Mouse (Mus musculus) spleen, adult 18-20 months (tissue): ENCODE results near the gene Fxr2.
A peak's percentile ranks its signal among the peaks of the same experiment; 100 is the strongest.

Experiments
- DNase-seq, 2 experiments: peaks; one replicate each; pipeline ENCODE4 v3.0.0; 2022; ENCODE audit warnings: mixed read lengths in 2 of 2

Gene Fxr2

GRCm38 (mm10) chr11:69632284-69633089 is at the start of gene Fxr2:
Gene Fxr2 (plus strand): TSS chr11:69632990.
- DNase-seq = peak; percentile 100

GRCm38 (mm10) chr11:69584008-69584407 is 48.8 kb upstream of the Fxr2 start:
- no peak for DNase-seq

DNA sequence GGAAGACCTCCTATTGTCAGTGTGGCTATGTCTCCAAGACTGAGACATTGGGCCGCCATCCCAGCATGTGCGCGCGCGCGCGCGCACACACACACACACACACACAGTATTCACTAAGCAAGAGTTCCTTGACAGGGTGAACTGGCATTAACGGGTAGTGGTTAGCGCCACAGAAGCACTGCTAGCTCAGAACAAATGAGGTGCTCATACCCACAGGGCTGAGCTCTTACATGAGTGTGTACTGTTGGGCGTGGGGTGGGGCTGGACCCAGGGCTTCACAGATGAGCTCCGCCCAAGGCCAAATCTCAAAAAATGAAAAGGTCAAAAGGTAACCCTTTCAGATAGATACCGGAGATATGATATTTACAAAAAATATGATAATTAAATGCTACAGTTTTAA is 47.9 kb upstream of the Fxr2 start:
- no peak for DNase-seq

- no peak for DNase-seq
Observed at GRCm38 (mm10) chr11:69585718-69586325, 47.0 kb upstream of the Fxr2 start.

DNA sequence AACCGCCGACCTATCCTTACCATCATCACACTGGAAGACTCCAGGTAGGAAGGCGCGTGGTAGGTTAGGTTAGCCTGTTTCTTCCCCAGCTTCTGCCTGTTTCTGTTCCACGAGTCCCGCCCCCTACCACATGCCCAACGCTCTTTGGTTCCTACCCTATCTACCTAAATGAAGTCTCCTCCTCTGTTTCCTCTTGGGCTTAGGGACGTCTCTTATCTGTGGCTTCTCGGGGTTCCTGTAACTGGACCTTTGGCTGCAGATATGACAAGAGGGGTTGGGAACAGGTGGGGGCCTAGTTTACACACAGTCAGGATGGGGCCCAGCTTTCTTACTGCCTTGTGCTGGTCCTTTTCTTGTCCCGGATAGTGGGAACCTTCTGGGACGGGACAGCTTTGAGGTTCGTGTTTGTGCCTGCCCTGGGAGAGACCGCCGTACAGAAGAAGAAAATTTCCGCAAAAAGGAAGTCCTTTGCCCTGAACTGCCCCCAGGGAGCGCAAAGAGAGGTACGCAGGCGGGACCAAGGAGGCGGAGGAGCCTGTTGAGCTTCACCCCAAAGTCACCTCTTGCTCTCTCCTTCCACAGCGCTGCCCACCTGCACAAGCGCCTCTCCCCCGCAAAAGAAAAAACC is 43.5 kb upstream of the Fxr2 start:
- no peak for DNase-seq

DNA sequence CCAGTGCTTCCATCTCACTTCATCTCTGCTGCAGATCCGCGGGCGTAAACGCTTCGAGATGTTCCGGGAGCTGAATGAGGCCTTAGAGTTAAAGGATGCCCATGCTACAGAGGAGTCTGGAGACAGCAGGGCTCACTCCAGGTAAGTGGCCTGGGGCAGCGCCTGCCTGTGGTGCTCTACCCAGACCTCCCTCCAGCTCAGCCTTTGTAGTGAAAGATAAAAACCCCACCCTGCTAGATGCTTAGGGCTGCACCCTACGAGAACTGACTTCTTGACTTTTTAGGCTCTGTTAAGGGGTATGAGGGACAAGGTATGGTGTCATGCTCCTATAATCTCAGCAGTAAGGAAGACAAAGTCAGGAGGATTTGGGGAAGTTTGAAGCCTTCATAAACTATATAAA is 42.2 kb upstream of the Fxr2 start:
- no peak for DNase-seq

DNA sequence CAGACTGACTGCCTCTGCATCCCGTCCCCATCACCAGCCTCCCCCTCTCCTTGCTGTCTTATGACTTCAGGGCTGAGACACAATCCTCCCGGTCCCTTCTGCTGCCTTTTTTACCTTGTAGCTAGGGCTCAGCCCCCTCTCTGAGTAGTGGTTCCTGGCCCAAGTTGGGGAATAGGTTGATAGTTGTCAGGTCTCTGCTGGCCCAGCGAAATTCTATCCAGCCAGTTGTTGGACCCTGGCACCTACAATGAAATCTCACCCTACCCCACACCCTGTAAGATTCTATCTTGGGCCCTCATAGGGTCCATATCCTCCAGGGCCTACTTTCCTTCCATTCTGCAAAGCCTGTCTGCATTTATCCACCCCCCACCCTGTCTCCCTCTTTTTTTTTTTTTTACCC is 41.4 kb upstream of the Fxr2 start:
- no peak for DNase-seq

- no peak for DNase-seq
Observed at GRCm38 (mm10) chr11:69591899-69592637, 40.7 kb upstream of the Fxr2 start.

DNA sequence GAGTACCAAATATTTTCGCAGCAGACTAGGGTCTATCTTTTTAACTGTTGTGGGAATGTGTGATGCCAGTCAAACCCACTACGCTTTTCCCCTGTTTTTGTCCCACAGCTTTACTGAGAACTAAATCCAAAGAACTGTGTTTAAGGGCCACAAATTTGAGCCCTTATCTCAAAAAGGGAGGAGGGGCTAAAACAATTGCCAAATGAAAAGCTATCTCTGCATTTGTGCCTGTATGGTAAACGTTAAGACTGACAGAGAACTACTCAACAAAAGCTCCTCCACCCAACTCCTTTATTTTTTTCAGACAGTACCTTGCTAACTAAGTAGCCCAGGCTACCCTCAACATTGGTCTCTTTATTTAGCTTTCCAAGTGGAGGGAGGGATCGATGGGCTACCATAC is 40.0 kb upstream of the Fxr2 start:
- DNase-seq = no peak

DNA sequence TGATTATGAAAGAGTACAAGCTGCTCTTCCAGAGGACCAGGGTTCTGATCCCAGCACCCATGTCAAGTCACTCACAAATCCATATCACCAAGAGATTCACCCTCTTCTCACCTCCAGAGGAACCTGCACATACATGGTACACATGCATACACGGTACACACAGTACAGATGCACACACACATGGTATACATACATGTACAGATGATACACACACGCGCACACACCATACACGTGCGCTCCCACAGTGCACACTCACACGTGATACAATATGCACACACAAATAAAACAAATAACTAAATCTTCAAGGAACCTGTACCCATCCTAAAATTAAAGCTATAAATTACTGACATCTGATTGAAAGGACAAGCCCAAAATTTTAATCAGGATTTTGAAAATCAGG is 37.9 kb upstream of the Fxr2 start:
- no peak for DNase-seq

DNA sequence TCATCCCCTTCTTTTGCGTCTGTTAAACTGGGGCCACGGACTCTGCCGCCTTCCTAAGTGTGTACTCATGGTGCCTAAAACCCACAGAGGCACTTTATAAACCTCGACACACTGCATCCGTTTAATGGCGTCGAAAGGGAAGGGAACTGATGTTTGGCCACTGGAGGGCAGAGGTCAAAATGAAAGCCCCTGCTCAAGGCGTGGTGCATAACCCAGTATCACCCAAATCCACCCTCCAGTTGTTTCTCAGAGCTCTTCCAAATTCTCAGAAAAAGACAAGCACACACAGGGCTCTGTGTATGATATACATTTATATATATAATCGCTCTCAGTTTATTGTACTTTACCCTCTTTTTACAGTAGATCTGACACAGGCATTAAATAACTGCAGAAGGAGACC is 33.4 kb upstream of the Fxr2 start:
- DNase-seq = no peak

DNA sequence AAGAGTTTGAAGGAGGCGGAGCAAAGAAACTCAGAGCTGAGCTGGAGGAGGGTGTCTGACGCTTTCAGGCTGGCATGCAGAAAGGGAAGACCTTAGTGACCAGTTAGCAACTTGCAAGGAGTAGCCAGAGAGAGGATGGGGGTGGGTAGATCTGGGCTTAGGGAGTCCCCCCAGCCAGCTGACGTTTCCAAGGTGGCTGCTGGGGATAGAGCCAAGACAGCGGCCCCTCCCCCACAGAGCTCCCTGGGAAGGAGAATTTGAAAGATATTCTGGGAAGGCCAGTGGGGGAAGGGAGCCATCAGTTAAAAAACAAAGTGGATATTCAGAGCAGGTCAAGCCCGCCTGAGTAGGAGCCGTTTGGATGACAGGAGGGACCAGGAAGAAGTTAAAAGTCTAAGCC is 32.7 kb upstream of the Fxr2 start:
- no peak for DNase-seq

DNA sequence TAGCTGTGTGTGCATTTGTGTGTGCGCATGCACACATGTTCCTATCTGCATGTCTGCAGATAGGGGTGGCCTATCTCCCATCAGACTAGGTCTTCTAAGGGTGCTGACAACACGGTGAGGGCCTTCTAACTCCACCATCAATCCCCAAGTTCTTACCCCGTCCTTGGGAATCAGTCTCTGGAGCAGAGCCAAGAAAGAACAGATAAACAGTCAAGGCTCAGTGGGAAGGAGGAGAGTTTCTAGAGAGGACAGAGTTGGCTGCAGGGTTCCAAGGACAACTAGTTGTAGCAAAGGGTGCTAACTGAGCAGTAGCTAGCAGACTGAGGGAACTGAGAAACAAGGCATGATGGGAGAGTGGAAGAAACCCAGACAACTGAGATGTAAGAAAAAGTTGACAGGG is 31.0 kb upstream of the Fxr2 start:
- no peak for DNase-seq

DNA sequence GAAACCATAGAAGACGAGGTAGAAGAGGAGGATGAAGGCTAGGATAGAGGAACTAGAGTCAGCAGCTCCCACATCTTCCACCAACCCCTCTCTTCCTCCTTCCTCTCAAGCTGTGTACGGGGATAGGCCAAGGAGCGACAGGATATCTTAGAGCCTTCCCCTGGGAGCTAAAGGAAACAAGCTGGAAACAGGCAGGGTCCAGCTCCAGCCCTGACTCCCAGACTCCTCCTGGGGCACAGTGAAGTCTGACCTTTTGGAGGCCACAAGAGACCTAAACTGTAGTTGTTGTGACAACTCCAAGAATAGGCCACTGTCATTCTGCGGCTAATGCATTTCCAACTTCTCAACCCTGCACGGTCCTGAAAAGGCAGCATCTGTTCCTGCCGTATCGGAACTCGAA is 29.3 kb upstream of the Fxr2 start:
- DNase-seq = no peak

DNA sequence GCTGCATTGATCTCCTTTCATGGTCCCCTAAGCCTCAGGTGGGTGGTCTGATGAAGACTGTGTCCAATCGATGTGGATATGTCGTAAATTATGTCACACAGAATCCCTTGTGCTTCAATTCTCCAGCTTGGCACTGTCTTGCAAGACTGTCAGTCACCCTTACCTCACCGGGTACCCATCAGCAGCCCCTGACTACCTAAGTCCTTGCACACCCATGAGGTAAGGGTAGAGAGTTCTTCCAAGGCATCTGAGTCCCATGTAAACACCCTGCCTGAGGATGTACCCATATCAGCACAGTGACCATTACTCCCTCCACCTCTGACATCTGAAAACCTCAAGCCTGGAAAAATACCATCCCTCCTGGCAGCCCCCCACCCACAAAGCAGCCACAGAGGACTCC is 28.4 kb upstream of the Fxr2 start:
- no peak for DNase-seq

DNA sequence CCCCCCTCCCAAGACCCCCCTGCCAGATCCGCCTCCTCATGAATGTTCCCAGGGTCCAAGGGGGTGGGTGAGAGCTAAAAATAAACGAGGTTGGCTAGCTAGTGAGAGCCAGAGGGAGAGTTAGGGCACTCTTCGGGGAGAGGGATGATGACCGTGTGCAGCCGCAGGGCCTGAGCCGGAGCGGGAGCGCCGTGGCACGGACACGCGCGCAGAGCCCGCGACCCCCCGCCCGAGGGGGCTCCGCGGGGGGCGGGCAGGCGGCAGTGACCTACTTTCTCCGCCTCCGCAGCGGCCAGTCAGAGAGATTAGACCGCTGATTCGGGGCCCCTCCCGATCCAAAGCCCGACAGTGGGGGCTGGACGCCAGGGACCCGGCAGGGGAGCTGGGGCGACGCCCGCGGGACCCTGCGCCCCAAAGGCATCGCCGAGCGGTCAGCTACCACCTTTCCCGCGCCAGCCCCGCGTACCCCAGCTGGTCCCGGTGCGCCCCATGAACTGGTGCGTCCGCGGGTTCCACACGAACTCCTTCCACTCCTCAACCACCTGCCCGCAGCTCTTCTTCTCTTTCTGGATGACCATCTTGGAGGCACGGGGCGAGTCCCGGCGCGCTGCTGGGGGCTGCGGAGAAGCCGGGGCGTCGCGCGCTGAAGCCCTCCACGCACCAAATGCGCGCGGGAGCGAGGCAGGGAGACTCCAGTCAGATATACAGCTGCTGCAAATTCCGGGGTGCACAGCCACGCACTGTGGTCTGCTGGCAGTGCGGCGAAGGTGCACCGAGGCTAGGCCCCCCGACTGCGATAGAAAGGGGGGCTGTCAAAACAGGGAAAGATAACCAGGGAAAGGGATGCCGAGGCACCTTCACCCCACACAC is 27.8 kb upstream of the Fxr2 start:
- DNase-seq = no peak

DNA sequence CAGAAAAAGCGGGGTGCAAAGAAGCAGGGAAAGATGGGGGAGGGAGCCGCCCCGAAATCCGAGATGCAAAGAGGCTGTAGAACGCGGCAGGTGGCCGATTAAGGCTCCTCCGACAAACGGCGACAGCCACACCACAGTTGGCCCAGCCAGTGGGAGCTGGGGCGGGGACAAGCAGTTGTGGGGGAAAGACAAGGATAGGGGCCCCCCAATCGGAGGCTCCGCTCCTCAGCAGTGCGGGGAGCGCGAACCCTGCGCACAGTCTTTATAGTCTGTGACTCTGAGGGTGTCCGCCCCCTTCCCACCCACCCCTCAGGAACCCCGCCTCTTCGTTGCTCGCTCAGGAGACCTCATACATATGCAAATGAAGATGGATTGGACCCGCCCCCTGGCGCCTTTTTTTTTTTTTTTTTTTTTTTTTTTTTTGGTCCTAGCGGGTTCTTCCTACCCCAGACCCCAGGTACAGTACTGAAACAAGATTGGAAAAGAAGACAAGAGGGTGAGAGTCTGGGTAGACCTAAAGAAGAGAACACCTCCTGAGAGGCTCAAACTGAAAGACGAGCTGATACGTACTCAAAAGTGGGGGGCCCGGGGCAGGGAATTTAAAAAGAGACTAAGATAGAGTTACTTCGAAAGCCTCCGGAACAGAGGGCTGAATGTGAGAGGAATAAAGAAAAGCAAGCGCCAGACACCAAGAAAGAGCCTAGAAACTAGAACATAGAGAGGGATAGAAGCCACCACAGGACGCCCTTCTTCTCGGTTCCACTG is 26.9 kb upstream of the Fxr2 start, which contains the start of gene Atp1b2:
TSS of gene Atp1b2 (minus strand) at position 217 of the 765 bp plus-strand sequence.
- peak; percentile 25 to 35 for DNase-seq

GRCm38 (mm10) chr11:69606491-69606795 is 26.3 kb upstream of the Fxr2 start:
- DNase-seq = no peak

GRCm38 (mm10) chr11:69606832-69607231 is 26.0 kb upstream of the Fxr2 start:
- no peak for DNase-seq

DNA sequence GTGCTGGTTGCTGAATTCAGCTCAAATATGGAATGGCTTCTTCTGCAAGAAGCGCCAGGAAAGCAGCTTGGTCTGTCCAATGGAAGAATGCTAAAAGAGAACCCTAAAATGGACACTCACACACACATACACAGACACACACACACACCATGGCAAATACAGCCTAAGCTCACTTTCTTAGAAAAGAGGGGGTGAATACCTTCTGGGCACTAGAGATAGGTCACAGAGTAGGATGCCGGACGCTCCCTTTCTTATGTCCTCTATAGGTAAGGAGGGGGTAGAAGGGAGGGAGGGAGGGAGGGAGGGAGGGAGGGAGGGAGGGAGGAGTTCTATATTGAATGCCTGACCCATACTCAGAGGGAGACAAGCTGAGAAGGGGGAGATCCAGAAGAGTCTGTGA is 24.3 kb upstream of the Fxr2 start:
- no peak for DNase-seq

- DNase-seq = no peak
Observed at GRCm38 (mm10) chr11:69609416-69609815, 23.4 kb upstream of the Fxr2 start.

DNA sequence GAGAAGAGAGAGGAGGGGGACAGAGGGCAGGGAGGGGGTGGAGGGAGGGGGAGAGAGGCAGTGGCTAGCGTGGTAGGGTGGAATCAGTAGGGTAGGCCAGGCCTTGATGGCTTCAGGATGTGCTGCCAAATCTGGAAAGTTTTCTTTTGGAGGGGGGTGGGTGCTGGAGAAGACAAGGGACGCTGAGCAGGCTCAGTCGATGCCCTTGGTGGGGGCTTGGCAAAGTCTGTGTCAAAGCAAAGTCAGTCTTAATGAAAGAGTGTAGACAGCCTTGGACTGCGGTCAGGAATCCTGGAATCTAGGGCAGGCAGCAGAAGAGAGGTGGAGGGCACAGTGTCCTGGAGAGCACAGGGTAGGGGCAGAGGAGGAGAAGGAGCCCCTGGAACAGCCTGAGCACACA is 21.9 kb upstream of the Fxr2 start:
- no peak for DNase-seq
